Mouse (Mus musculus): ENCODE measurements around the gene Micu2.

The Micu2 gene

GRCm38 (mm10) chr14:57998526-57999401, at the start of gene Micu2:
Gene Micu2 (minus strand): TSS chr14:57999262.
- DNase-seq (ENCODE audit: low spot score in 2 of 2) = peak; percentile 54 to 84

- no peak for DNase-seq (ENCODE audit: low spot score in 2 of 2)
These were observed 47.7 kb upstream of the Micu2 start for GRCm38 (mm10) chr14:58046639-58047284.

GRCm38 (mm10) chr14:58036174-58036573, 37.1 kb upstream of the Micu2 start:
- no peak for DNase-seq (ENCODE audit: low spot score in 2 of 2)

GRCm38 (mm10) chr14:58034567-58034966, 35.5 kb upstream of the Micu2 start:
- DNase-seq (ENCODE audit: low spot score in 2 of 2) = peak; percentile 60 to 73

GRCm38 (mm10) chr14:58018869-58019268, 19.8 kb upstream of the Micu2 start:
- DNase-seq (ENCODE audit: low spot score in 2 of 2) = no peak

GRCm38 (mm10) chr14:58003852-58004251, 4.8 kb upstream of the Micu2 start:
- DNase-seq (ENCODE audit: low spot score in 2 of 2) = no peak

GRCm38 (mm10) chr14:58002161-58002560, 3.1 kb upstream of the Micu2 start:
- DNase-seq (ENCODE audit: low spot score in 2 of 2) = no peak

GRCm38 (mm10) chr14:57999402-57999734, 306 bp upstream of the Micu2 start:
- DNase-seq (ENCODE audit: low spot score in 2 of 2) = no peak

- no peak for DNase-seq (ENCODE audit: low spot score in 2 of 2)
These were observed 1.6 kb downstream of the Micu2 start for GRCm38 (mm10) chr14:57997431-57997830.

GRCm38 (mm10) chr14:57996210-57996609, 2.9 kb downstream of the Micu2 start:
- DNase-seq (ENCODE audit: low spot score in 2 of 2) = no peak

- DNase-seq (ENCODE audit: low spot score in 2 of 2) = no peak
These were observed 7.3 kb downstream of the Micu2 start for GRCm38 (mm10) chr14:57991761-57992160.

GRCm38 (mm10) chr14:57989162-57989561, 9.9 kb downstream of the Micu2 start:
- DNase-seq (ENCODE audit: low spot score in 2 of 2) = no peak

- no peak for DNase-seq (ENCODE audit: low spot score in 2 of 2)
These were observed 13.3 kb downstream of the Micu2 start for GRCm38 (mm10) chr14:57985780-57986179.

GRCm38 (mm10) chr14:57982450-57982849, 16.6 kb downstream of the Micu2 start:
- DNase-seq (ENCODE audit: low spot score in 2 of 2) = no peak

GRCm38 (mm10) chr14:57981720-57982418, 17.2 kb downstream of the Micu2 start:
- DNase-seq (ENCODE audit: low spot score in 2 of 2) = no peak

GRCm38 (mm10) chr14:57980776-57981175, 18.3 kb downstream of the Micu2 start:
- DNase-seq (ENCODE audit: low spot score in 2 of 2) = no peak

GRCm38 (mm10) chr14:57980179-57980578, 18.9 kb downstream of the Micu2 start:
- no peak for DNase-seq (ENCODE audit: low spot score in 2 of 2)

GRCm38 (mm10) chr14:57978144-57978543, 20.9 kb downstream of the Micu2 start:
- no peak for DNase-seq (ENCODE audit: low spot score in 2 of 2)

GRCm38 (mm10) chr14:57975656-57976055, 23.4 kb downstream of the Micu2 start:
- no peak for DNase-seq (ENCODE audit: low spot score in 2 of 2)

GRCm38 (mm10) chr14:57971986-57972525, 27.0 kb downstream of the Micu2 start:
- DNase-seq (ENCODE audit: low spot score in 2 of 2) = no peak

GRCm38 (mm10) chr14:57968873-57969272, 30.2 kb downstream of the Micu2 start:
- no peak for DNase-seq (ENCODE audit: low spot score in 2 of 2)

- DNase-seq (ENCODE audit: low spot score in 2 of 2) = no peak
These were observed 31.8 kb downstream of the Micu2 start for GRCm38 (mm10) chr14:57967080-57967797.
